Mouse (Mus musculus) brain, embryonic 14.5 days (tissue): Measurements from ENCODE around the gene Spg20.

Experiments
- CTCF ChIP-seq: fragments of 200-500 bp; IDR thresholded peaks from 2 replicates; pipeline ENCODE4 v1.5.1; 2012; ENCODE audit warnings: inconsistent platforms, mild to moderate bottlenecking, moderate library complexity, borderline replicate concordance; ENCODE audit not compliant: insufficient read depth, insufficient read length; ENCODE audit errors: extremely low read depth
- POLR2A ChIP-seq: fragments of 200-500 bp; IDR thresholded peaks from 2 replicates; pipeline ENCODE4 v1.6.1; 2012; ENCODE audit warnings: mild to moderate bottlenecking, inconsistent platforms, borderline replicate concordance; ENCODE audit not compliant: poor library complexity, insufficient read depth, insufficient read length, severe bottlenecking; ENCODE audit errors: extremely low read depth

GRCm38 (mm10) chr3:55139837-55140236, 27.9 kb downstream of the Spg20 start:
- TF ChIP-seq POLR2A = no peak
- TF ChIP-seq CTCF = no peak
